Mouse (Mus musculus) hindbrain, embryonic 10.5 days (tissue): ENCODE results near the gene Lims1. TPM values are rescaled to one million over a fixed set of nuclear protein-coding genes. Genes with fewer than 3 reads are reported as not detected.
"Not testable (repeated sequence)": the region's sequence is repeated elsewhere in the genome, so short reads cannot be mapped to it uniquely, and the experiment has no call there.

Experiments
- DNase-seq: peaks from one replicate; pipeline ENCODE4 v3.0.0-alpha.2; 2017; ENCODE audit warnings: low spot score
- H3K27ac ChIP-seq: fragments of 300-500 bp; sonication (generic); 2 replicates; pipeline ENCODE4 v1.5.1; 2016; ENCODE audit warnings: mild to moderate bottlenecking, moderate library complexity
- H3K27me3 ChIP-seq: fragments of 300-500 bp; sonication (generic); 2 replicates; pipeline ENCODE4 v1.6.1; 2016; ENCODE audit warnings: mild to moderate bottlenecking; ENCODE audit not compliant: poor library complexity, insufficient read depth, severe bottlenecking
- H3K36me3 ChIP-seq: fragments of 300-500 bp; sonication (generic); 2 replicates; pipeline ENCODE4 v1.6.1; 2016; ENCODE audit warnings: mild to moderate bottlenecking, moderate library complexity
- H3K4me1 ChIP-seq: fragments of 300-500 bp; sonication (generic); replicated peaks from 2 replicates; pipeline ENCODE4 v1.6.1; 2016; ENCODE audit warnings: mild to moderate bottlenecking
- H3K4me3 ChIP-seq: fragments of 300-500 bp; sonication (generic); 2 replicates; pipeline ENCODE4 v1.5.1; 2016; ENCODE audit warnings: mild to moderate bottlenecking, moderate library complexity
- H3K9me3 ChIP-seq: fragments of 300-500 bp; sonication (generic); 2 replicates; pipeline ENCODE4 v1.6.1; 2016; ENCODE audit warnings: mild to moderate bottlenecking, moderate library complexity
- WGBS: fragments of 180-500 bp; shearing (Covaris S2); methylation state at CpG from one replicate; pipeline ENCODE4 v1.1.7; 2016; 5-methylcytosine and 5-hydroxymethylcytosine counted together
- polyA plus RNA-seq: library from polyadenylated mRNA; unstranded; fragments of >200 nt; fragmentation: Nextera tagmentation; extraction: Ambion mirVana; gene quantifications from 2 replicates; pipeline ENCODE4 v1.2.1, GENCODE M21; 2016

Lims1 gene
- 89.4 and 105 TPM in 2 replicates for polyA plus RNA-seq

DNA sequence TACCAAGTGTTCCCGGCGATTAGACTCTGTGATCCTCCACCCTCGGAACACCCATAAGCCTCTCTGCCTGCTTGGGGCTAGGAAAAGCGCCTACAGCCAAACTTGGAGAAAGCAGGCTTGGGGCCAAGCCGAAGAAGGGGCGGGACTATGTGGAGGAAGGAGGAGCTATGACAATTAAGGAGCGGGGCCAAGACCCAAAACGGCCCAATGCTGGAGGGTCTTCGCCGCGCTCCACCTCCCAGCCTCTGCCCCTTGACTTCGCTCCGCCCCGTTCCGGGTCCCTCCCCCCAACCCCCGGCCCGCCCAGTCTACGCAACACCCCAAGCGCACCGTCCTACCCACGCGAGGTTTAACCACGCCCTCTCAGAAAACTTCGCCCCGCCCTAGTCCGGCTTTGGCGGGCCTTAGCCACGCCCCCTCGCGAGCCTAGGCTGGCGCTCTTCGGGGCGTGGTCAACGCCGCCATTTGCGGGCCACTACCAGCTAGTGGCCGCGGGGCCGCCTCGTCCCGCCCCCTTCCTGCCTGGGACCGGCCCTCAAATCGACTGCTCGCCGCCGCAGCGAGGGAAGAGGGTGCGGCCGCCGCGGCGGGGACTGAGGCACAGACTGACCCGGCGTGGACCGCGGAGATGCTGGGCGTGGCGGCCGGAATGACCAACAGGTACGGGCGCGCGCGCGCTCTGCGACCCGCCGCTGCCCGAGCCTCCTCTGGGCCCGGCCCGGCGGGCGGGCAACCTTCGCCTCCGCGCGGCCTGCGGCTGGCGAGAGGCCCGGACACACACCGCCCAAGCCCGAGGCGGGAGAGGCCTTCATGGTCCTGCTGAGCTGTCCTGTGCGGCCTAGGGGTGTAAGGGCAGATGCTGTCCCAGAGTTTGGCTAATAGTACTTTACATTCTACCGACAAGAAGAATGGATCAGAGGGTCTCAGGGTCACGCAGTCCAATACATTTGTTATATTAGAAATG lies at the start of gene Lims1:
TSS of gene Lims1 (plus strand) at position 439 of the 964 bp plus-strand sequence.
- Histone ChIP-seq H3K27me3 (no peaks in the 10 kb centered on the region), H3K36me3 (no peaks in the 10 kb centered on the region), H3K27ac (peak within 1 kb of the TSS; percentile 90), H3K9me3 (no peaks in the 10 kb centered on the region), H3K4me3 (peak within 1 kb of the TSS; percentile 82), H3K4me1 (peaks cover 27% of the 10 kb centered on the region)
- WGBS, result under 1% methylated on average over 86 of the region's 86 CpGs
- peak; percentile 99 for DNase-seq

- Histone ChIP-seq H3K9me3 (no peaks in the 10 kb centered on the region), H3K36me3 (peaks cover 79% of the 10 kb centered on the region), H3K27ac (no peak overlapping the region), H3K4me1 (no peaks in the 10 kb centered on the region), H3K4me3 (no peak overlapping the region), H3K27me3 (no peaks in the 10 kb centered on the region)
- 94% methylated on average over 7 of the region's 7 CpGs for WGBS
- no peak for DNase-seq
Measured at GRCm38 (mm10) chr10:58282238-58282637, 41.0 kb upstream of the Lims1 start.

GRCm38 (mm10) chr10:58290742-58291141 lies 32.5 kb upstream of the Lims1 start:
- DNase-seq, result no peak
- Histone ChIP-seq H3K4me3 (no peak overlapping the region), H3K36me3 (peaks cover 96% of the 10 kb centered on the region), H3K27me3 (no peaks in the 10 kb centered on the region), H3K27ac (no peak overlapping the region), H3K4me1 (no peaks in the 10 kb centered on the region), H3K9me3 (no peaks in the 10 kb centered on the region)
- WGBS, result 86% methylated on average over 3 of the region's 3 CpGs

GRCm38 (mm10) chr10:58294246-58294645 lies 29.0 kb upstream of the Lims1 start:
- no peak overlapping the region for H3K27ac ChIP-seq
- WGBS, result 93% methylated on average over 3 of the region's 3 CpGs
- H3K4me3 ChIP-seq, result no peak overlapping the region
- no peaks in the 10 kb centered on the region for H3K27me3 ChIP-seq
- no peaks in the 10 kb centered on the region for H3K4me1 ChIP-seq
- no peak for DNase-seq
- no peaks in the 10 kb centered on the region for H3K9me3 ChIP-seq
- peaks cover 96% of the 10 kb centered on the region for H3K36me3 ChIP-seq

DNA sequence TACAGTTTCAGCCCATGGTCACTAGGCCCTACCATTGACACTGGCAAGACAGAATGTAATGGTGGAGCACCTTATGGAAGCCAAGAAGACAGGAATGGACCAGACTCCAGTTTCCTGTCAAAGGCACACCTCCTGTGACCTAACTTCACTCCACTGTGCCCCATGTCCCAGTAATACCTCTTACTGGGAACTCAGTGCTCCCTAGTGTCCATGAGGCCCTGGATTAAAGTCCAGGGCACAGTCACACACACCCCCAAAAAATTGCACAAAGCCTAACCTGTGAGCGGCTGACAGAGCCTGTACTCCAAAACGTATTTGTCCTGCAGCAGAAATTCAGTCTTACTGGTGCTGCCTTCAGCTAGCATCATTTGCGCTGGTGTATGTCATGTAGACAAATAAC lies 27.7 kb upstream of the Lims1 start:
- H3K36me3 ChIP-seq, result peaks cover 98% of the 10 kb centered on the region
- WGBS, result 92% methylated on average over 3 of the region's 3 CpGs
- no peak for DNase-seq

DNA sequence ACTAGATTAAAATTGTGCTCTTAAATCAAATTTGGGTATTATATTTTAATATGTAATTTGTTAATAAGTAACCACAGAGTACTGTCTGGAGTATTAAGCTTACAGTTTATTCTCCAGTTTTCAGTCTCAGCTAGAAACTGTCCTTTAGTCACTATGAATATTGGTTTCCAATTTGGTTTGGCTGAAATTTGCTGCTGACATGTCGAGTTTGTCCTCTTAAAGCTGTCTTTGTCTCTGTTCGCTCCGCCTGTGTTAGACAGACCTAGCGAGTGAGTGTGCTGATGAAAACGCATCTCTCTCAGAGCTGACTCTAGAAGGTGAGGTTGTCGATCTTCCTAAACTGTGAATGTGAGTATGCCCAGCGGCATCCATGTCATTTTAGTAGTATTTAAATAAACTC lies 18.3 kb upstream of the Lims1 start:
- no peak for DNase-seq
- no peaks in the 10 kb centered on the region for H3K4me1 ChIP-seq
- H3K4me3 ChIP-seq, result no peak overlapping the region
- peaks cover 65% of the 10 kb centered on the region for H3K36me3 ChIP-seq
- 93% methylated on average over 7 of the region's 7 CpGs for WGBS
- H3K27me3 ChIP-seq, result no peaks in the 10 kb centered on the region
- no peak overlapping the region for H3K27ac ChIP-seq
- H3K9me3 ChIP-seq, result no peaks in the 10 kb centered on the region

More for the DNA sequence above, 27.7 kb upstream of the Lims1 start:
- H3K27me3 ChIP-seq, result no peaks in the 10 kb centered on the region
- no peaks in the 10 kb centered on the region for H3K9me3 ChIP-seq
- no peaks in the 10 kb centered on the region for H3K4me1 ChIP-seq
- no peak overlapping the region for H3K4me3 ChIP-seq
- H3K27ac ChIP-seq, result no peak overlapping the region

- H3K4me3 ChIP-seq, result no peak overlapping the region
- H3K27me3 ChIP-seq, result no peaks in the 10 kb centered on the region
- DNase-seq, result no peak
- WGBS, result 90% methylated on average over 3 of the region's 3 CpGs
- no peaks in the 10 kb centered on the region for H3K9me3 ChIP-seq
- H3K36me3 ChIP-seq, result peaks cover 64% of the 10 kb centered on the region
- H3K4me1 ChIP-seq, result no peaks in the 10 kb centered on the region
- H3K27ac ChIP-seq, result no peak overlapping the region
Measured at GRCm38 (mm10) chr10:58306897-58307296, 16.4 kb upstream of the Lims1 start.

- WGBS, result 83% methylated on average over 1 of the region's 1 CpGs
- Histone ChIP-seq H3K27ac (no peak overlapping the region), H3K36me3 (peaks cover 51% of the 10 kb centered on the region), H3K4me3 (no peak overlapping the region), H3K4me1 (no peaks in the 10 kb centered on the region), H3K27me3 (no peaks in the 10 kb centered on the region), H3K9me3 (peaks cover 4% of the 10 kb centered on the region; the same call in 1 of the 2 replicates)
- no peak for DNase-seq
Measured at GRCm38 (mm10) chr10:58310791-58311190, 12.5 kb upstream of the Lims1 start.

DNA sequence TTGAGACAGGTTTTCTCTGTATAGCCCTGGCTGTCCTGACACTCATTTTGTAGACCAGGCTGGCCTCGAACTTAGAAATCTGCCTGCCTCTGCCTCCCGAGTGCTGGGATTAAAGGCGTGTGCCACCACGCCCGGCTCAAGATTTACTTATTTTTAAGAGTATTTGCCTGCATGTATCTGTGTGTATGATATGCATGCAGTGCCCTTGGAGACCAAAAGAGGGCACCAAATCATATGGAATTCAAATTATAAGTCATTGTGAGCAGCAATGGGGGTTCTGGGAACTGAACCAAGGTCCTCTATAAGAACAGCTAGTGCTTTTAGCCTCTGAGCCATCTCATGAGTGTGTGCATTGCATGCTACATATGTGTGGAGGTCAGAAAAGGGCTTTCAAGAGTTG lies 10.4 kb upstream of the Lims1 start:
- no peak overlapping the region for H3K4me3 ChIP-seq
- peaks cover 4% of the 10 kb centered on the region; the same call in 1 of the 2 replicates for H3K9me3 ChIP-seq
- WGBS, result 96% methylated on average over 5 of the region's 5 CpGs
- no peak overlapping the region for H3K27ac ChIP-seq
- H3K4me1 ChIP-seq, result no peaks in the 10 kb centered on the region
- DNase-seq, result no peak
- no peaks in the 10 kb centered on the region for H3K27me3 ChIP-seq
- H3K36me3 ChIP-seq, result peaks cover 38% of the 10 kb centered on the region

DNA sequence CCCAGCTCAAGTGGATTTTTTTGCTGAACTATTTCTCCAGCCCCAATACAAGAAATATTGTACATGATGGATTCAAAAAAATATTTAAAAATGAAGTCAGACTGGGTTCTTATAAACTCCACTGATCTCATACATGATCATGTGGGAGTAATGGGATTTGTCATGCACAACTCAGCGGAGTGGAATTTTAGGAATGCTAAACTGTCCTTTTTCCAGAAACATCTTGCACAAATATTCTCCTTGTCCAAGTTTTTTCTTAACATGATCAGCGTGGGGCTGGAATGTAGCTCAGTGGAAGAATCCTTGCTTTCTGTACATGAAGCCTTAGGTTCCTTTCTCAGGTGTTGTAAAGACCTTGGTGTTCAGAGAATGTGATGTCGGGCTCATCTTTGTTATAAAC lies 2.4 kb upstream of the Lims1 start:
- Histone ChIP-seq H3K36me3 (no peaks in the 10 kb centered on the region), H3K27ac (no peak overlapping the region), H3K27me3 (no peaks in the 10 kb centered on the region), H3K4me1 (peaks cover 21% of the 10 kb centered on the region), H3K9me3 (no peaks in the 10 kb centered on the region), H3K4me3 (no peak overlapping the region)
- no peak for DNase-seq
- 87% methylated on average over 3 of the region's 3 CpGs for WGBS

GRCm38 (mm10) chr10:58322361-58323027 lies 772 bp upstream of the Lims1 start:
- no peaks in the 10 kb centered on the region for H3K27me3 ChIP-seq
- H3K9me3 ChIP-seq, result no peaks in the 10 kb centered on the region
- no peaks in the 10 kb centered on the region for H3K36me3 ChIP-seq
- WGBS, result 45% methylated on average over 6 of the region's 6 CpGs
- peaks cover 27% of the 10 kb centered on the region for H3K4me1 ChIP-seq
- H3K4me3 ChIP-seq, result peak overlapping the region; percentile 82
- no peak for DNase-seq
- H3K27ac ChIP-seq, result peak overlapping the region; percentile 90

- Histone ChIP-seq H3K27me3 (no peaks in the 10 kb centered on the region), H3K36me3 (no peaks in the 10 kb centered on the region), H3K9me3 (no peaks in the 10 kb centered on the region), H3K4me3 (no peak overlapping the region), H3K4me1 (peaks cover 27% of the 10 kb centered on the region), H3K27ac (no peak overlapping the region)
- 54% methylated on average over 3 of the region's 3 CpGs for WGBS
- DNase-seq, result no peak
Measured at GRCm38 (mm10) chr10:58326271-58326670, 3.0 kb downstream of the Lims1 start.

GRCm38 (mm10) chr10:58327836-58328235 lies 4.6 kb downstream of the Lims1 start:
- not testable (repeated sequence) for H3K9me3 ChIP-seq, DNase-seq
- WGBS, result 92% methylated on average over 6 of the region's 6 CpGs

More at GRCm38 (mm10) chr10:58327836-58328235, 4.6 kb downstream of the Lims1 start:
- not testable (repeated sequence) for H3K4me3 ChIP-seq, H3K36me3 ChIP-seq, H3K27me3 ChIP-seq, H3K27ac ChIP-seq
- peaks cover 23% of the 10 kb centered on the region for H3K4me1 ChIP-seq
